Mouse (Mus musculus): Measurements from ENCODE around the gene Maats1. TPM values are rescaled to one million over a fixed set of nuclear protein-coding genes. Genes with fewer than 3 reads are reported as not detected.

The Maats1 gene
- not detected for total RNA-seq (2021)

- intact Hi-C loops (cut with DNase I), result no loop called here
- peak; percentile 65 for DNase-seq (ENCODE audit: low spot score)
Observed at GRCm38 (mm10) chr16:38341396-38342324, at the start of gene Maats1. Gene Maats1 (minus strand): TSS chr16:38342143.

- intact Hi-C loops (cut with DNase I), result loop anchor here (5.0 kb wide), 1 partner anchor 38 kb away; no protein-coding TSS in a partner anchor
Observed at GRCm38 (mm10) chr16:38390322-38390721, 48.4 kb upstream of the Maats1 start.

GRCm38 (mm10) chr16:38389284-38389893, 47.4 kb upstream of the Maats1 start:
- intact Hi-C loops (cut with DNase I), result no loop called here
- DNase-seq (ENCODE audit: low spot score), result no peak

More at GRCm38 (mm10) chr16:38390322-38390721, 48.4 kb upstream of the Maats1 start:
- no peak for DNase-seq (ENCODE audit: low spot score)

- no peak for DNase-seq (ENCODE audit: low spot score)
- intact Hi-C loops (cut with DNase I), result no loop called here
Observed at GRCm38 (mm10) chr16:38388757-38389156, 46.8 kb upstream of the Maats1 start.

- intact Hi-C loops (cut with DNase I), result no loop called here
- no peak for DNase-seq (ENCODE audit: low spot score)
Observed at GRCm38 (mm10) chr16:38387389-38387788, 45.4 kb upstream of the Maats1 start.

GRCm38 (mm10) chr16:38385700-38386099, 43.8 kb upstream of the Maats1 start:
- intact Hi-C loops (cut with DNase I), result no loop called here
- no peak for DNase-seq (ENCODE audit: low spot score)

- intact Hi-C loops (cut with DNase I), result no loop called here
Observed at GRCm38 (mm10) chr16:38385184-38385634, 43.3 kb upstream of the Maats1 start.

GRCm38 (mm10) chr16:38383683-38384082, 41.7 kb upstream of the Maats1 start:
- intact Hi-C loops (cut with DNase I), result no loop called here

More at GRCm38 (mm10) chr16:38385184-38385634, 43.3 kb upstream of the Maats1 start:
- no peak for DNase-seq (ENCODE audit: low spot score)

GRCm38 (mm10) chr16:38379926-38380325, 38.0 kb upstream of the Maats1 start:
- no peak for DNase-seq (ENCODE audit: low spot score)
- intact Hi-C loops (cut with DNase I), result loop anchor here (5.0 kb wide), 1 partner anchor 72 kb away; the partner anchor contains the start of gene Adprh

More at GRCm38 (mm10) chr16:38383683-38384082, 41.7 kb upstream of the Maats1 start:
- DNase-seq (ENCODE audit: low spot score), result no peak

GRCm38 (mm10) chr16:38379493-38379892, 37.5 kb upstream of the Maats1 start:
- intact Hi-C loops (cut with DNase I), result loop anchor here (5.0 kb wide), 1 partner anchor 73 kb away; the partner anchor contains the start of gene Adprh
- no peak for DNase-seq (ENCODE audit: low spot score)

GRCm38 (mm10) chr16:38379088-38379487, 37.1 kb upstream of the Maats1 start:
- intact Hi-C loops (cut with DNase I), result loop anchor here (5.0 kb wide), 1 partner anchor 73 kb away; the partner anchor contains the start of gene Adprh
- DNase-seq (ENCODE audit: low spot score), result no peak

GRCm38 (mm10) chr16:38378591-38378990, 36.6 kb upstream of the Maats1 start:
- no peak for DNase-seq (ENCODE audit: low spot score)
- intact Hi-C loops (cut with DNase I), result loop anchor here (5.0 kb wide), 1 partner anchor 74 kb away; the partner anchor contains the start of gene Adprh

GRCm38 (mm10) chr16:38377546-38377945, 35.6 kb upstream of the Maats1 start:
- no peak for DNase-seq (ENCODE audit: low spot score)
- intact Hi-C loops (cut with DNase I), result loop anchor here (5.0 kb wide), 1 partner anchor 75 kb away; the partner anchor contains the start of gene Adprh

- intact Hi-C loops (cut with DNase I), result loop anchor here (5.0 kb wide), 1 partner anchor 75 kb away; the partner anchor contains the start of gene Adprh
- no peak for DNase-seq (ENCODE audit: low spot score)
Observed at GRCm38 (mm10) chr16:38376841-38377249, 34.9 kb upstream of the Maats1 start.

- DNase-seq (ENCODE audit: low spot score), result no peak
- intact Hi-C loops (cut with DNase I), result loop anchor here (5.0 kb wide), 1 partner anchor 76 kb away; the partner anchor contains the start of gene Adprh
Observed at GRCm38 (mm10) chr16:38376163-38376840, 34.4 kb upstream of the Maats1 start.

- DNase-seq (ENCODE audit: low spot score), result no peak
- intact Hi-C loops (cut with DNase I), result loop anchor here (5.0 kb wide), 1 partner anchor 77 kb away; the partner anchor contains the start of gene Adprh
Observed at GRCm38 (mm10) chr16:38375182-38375581, 33.2 kb upstream of the Maats1 start.

- DNase-seq (ENCODE audit: low spot score), result no peak
- intact Hi-C loops (cut with DNase I), result loop anchor here (5.0 kb wide), 1 partner anchor 78 kb away; the partner anchor contains the start of gene Adprh
Observed at GRCm38 (mm10) chr16:38374379-38375140, 32.6 kb upstream of the Maats1 start.

GRCm38 (mm10) chr16:38373941-38374340, 32.0 kb upstream of the Maats1 start:
- no peak for DNase-seq (ENCODE audit: low spot score)
- intact Hi-C loops (cut with DNase I), result no loop called here

- DNase-seq (ENCODE audit: low spot score), result no peak
- intact Hi-C loops (cut with DNase I), result no loop called here
Observed at GRCm38 (mm10) chr16:38373439-38373838, 31.5 kb upstream of the Maats1 start.
